ENCODE assay signal across 8 mouse cellular contexts in genomic region chr7:98155546-98156279, GRCm38 (mm10). TPM values are rescaled to one million over a fixed set of nuclear protein-coding genes. Genes with fewer than 3 reads are reported as not detected.
DNase-seq lines count a peak whose midpoint lies in the region; ATAC-seq and TF ChIP-seq lines count a peak whose summit lies in the region.

No protein-coding gene starts in this region.

- H3K27ac ChIP-seq in CH12.LX (ENCODE audit: insufficient read depth, low read depth), result no peak overlapping the region
- H3K27ac ChIP-seq in forebrain, embryonic 10.5 days, result peak overlapping the region; percentile 48; the same call in 1 of the 2 replicates
- H3K27ac ChIP-seq in heart, embryonic 16.5 days (ENCODE audit: low read length), result peak overlapping the region; percentile 40; the same call in 1 of the 2 replicates
- no peak overlapping the region for H3K27ac ChIP-seq in neural tube, embryonic 14.5 days (ENCODE audit: low read depth, low read length)

- TF ChIP-seq CTCF in CH12.LX (conservative IDR thresholded peaks at IDR 0.05 in 1 of 2, IDR thresholded peaks at IDR 0.05 in 1 of 2; ENCODE audit: low read depth in 2 of 2, low read length in 2 of 2), result peak; percentile 42 to 89; a peak in 3 of 4 replicates

- H3K4me1 ChIP-seq in CH12.LX (ENCODE audit: control insufficient read depth in 1 of 2, insufficient read depth in 2 of 2), result peaks cover 0 to 28% of the 10 kb centered on the region in 2 experiments; a peak in 2 of 4 replicates
- peaks cover 51% of the 10 kb centered on the region for H3K4me1 ChIP-seq in forebrain, embryonic 10.5 days
- H3K4me1 ChIP-seq in heart, embryonic 16.5 days (ENCODE audit: control insufficient read depth, insufficient read depth, low read length), result peaks cover 18% of the 10 kb centered on the region
- peaks cover 18% of the 10 kb centered on the region for H3K4me1 ChIP-seq in neural tube, embryonic 14.5 days (ENCODE audit: control insufficient read depth, insufficient read depth, low read length)

- no peak for TF ChIP-seq POLR2A in CH12.LX (IDR thresholded peaks at IDR 0.05; ENCODE audit: low read depth, low read length)

- no peak overlapping the region for H3K4me2 ChIP-seq in CH12.LX (ENCODE audit: insufficient read depth, low read depth, poor library complexity, severe bottlenecking)
- no peak overlapping the region for H3K4me2 ChIP-seq in heart, embryonic 16.5 days (ENCODE audit: low read depth, low read length)
- H3K4me2 ChIP-seq in neural tube, embryonic 14.5 days (ENCODE audit: low read depth, low read length), result no peak overlapping the region

- TF ChIP-seq RAD21 in CH12.LX (IDR thresholded peaks at IDR 0.05; ENCODE audit: low read depth, low read length), result peak; percentile 80

- H3K9ac ChIP-seq in CH12.LX (ENCODE audit: insufficient read depth, low read depth), result no peak overlapping the region
- H3K9ac ChIP-seq in heart, embryonic 16.5 days (ENCODE audit: low read length), result no peak overlapping the region
- no peak overlapping the region for H3K9ac ChIP-seq in neural tube, embryonic 14.5 days (replicated peaks; ENCODE audit: low read depth, low read length)

- 22% methylated on average over 7 of the region's 8 CpGs for WGBS in forebrain, embryonic 10.5 days
- WGBS in heart, embryonic 16.5 days, result 14% methylated on average over 7 of the region's 8 CpGs
- 32% methylated on average over 8 of the region's 8 CpGs for WGBS in neural tube, embryonic 14.5 days

- H3K4me3 ChIP-seq in CH12.LX (replicated peaks in 1 of 3; ENCODE audit: low read depth in 2 of 3, low read length in 2 of 3, poor library complexity in 1 of 3), result no peak overlapping the region
- H3K4me3 ChIP-seq in forebrain, embryonic 10.5 days, result no peak overlapping the region
- no peak overlapping the region for H3K4me3 ChIP-seq in heart, embryonic 16.5 days (ENCODE audit: low read length)
- no peak overlapping the region for H3K4me3 ChIP-seq in neural tube, embryonic 14.5 days (ENCODE audit: low read depth, low read length)

- in situ Hi-C loops in CH12.LX (cut with MboI; ENCODE audit: low pct_ligation_motif_present, low pct_unique_long_range_greater_than_20kb, low sequenced_read_pairs), result loop anchor here (25.0 kb wide), 1 partner anchor 282 kb away; the partner anchor contains the start of gene Gucy2d

- H3K9me3 ChIP-seq in CH12.LX (replicated peaks; ENCODE audit: low read length), result no peaks in the 10 kb centered on the region
- H3K9me3 ChIP-seq in forebrain, embryonic 10.5 days, result no peaks in the 10 kb centered on the region
- H3K9me3 ChIP-seq in heart, embryonic 16.5 days (replicated peaks; ENCODE audit: control insufficient read depth, low read length), result no peaks in the 10 kb centered on the region
- no peaks in the 10 kb centered on the region for H3K9me3 ChIP-seq in neural tube, embryonic 14.5 days (ENCODE audit: control insufficient read depth, low read length)

- dilution Hi-C loops in CH12.LX (cut with MboI; ENCODE audit: extremely low pct_ligation_motif_present, extremely low pct_unique_long_range_greater_than_20kb, low sequenced_read_pairs), result no loop called here

- TF ChIP-seq EP300 in CH12.LX (IDR thresholded peaks at IDR 0.05; ENCODE audit: low read length), result no peak

- DNase-seq in CH12.LX (ENCODE audit: extremely low read depth), result peak; percentile 45
- peak; percentile 81 for DNase-seq in adrenal gland, adult 2 months
- DNase-seq in forebrain, embryonic 10.5 days (ENCODE audit: extremely low spot score, low spot score), result peak; percentile 59
- DNase-seq in kidney, postnatal 4 days, result peak; percentile 86 to 88
- DNase-seq in lung, adult 18-20 months, result peak; percentile 64 to 76
- peak; percentile 82 for DNase-seq in thymus, postnatal 14 days

- no peaks in the 10 kb centered on the region for H3K36me3 ChIP-seq in CH12.LX (replicated peaks in 1 of 2; ENCODE audit: control insufficient read depth in 1 of 2, insufficient read depth in 1 of 2, low read length in 1 of 2)
- no peaks in the 10 kb centered on the region for H3K36me3 ChIP-seq in forebrain, embryonic 10.5 days (replicated peaks)
- H3K36me3 ChIP-seq in heart, embryonic 16.5 days (ENCODE audit: control insufficient read depth, insufficient read depth), result no peaks in the 10 kb centered on the region
- H3K36me3 ChIP-seq in neural tube, embryonic 14.5 days (ENCODE audit: control insufficient read depth, insufficient read depth, low read length), result no peaks in the 10 kb centered on the region

- peaks cover 5% of the 10 kb centered on the region for H3K27me3 ChIP-seq in CH12.LX (replicated peaks)
- 0 out of 2 replicates have a peak, but pooled peaks cover 10% of the 10 kb centered on the region for H3K27me3 ChIP-seq in forebrain, embryonic 10.5 days (ENCODE audit: poor library complexity, severe bottlenecking)
- no peaks in the 10 kb centered on the region for H3K27me3 ChIP-seq in heart, embryonic 16.5 days (ENCODE audit: control insufficient read depth, insufficient read depth, low read length)
- no peaks in the 10 kb centered on the region for H3K27me3 ChIP-seq in neural tube, embryonic 14.5 days (ENCODE audit: control insufficient read depth, insufficient read depth, low read length)

- ATAC-seq in heart, embryonic 16.5 days (replicated peaks; ENCODE audit: extremely low read depth, insufficient read depth, low FRiP score), result peak; percentile 44
- ATAC-seq in neural tube, embryonic 14.5 days (ENCODE audit: low read depth), result 0 out of 2 replicates have a peak, but pooled peaks have one; percentile 26

- no peaks in the 10 kb centered on the region for H3K79me2 ChIP-seq in CH12.LX (replicated peaks; ENCODE audit: control insufficient read depth, extremely low read depth, insufficient read depth, poor library complexity, severe bottlenecking)

TF ChIP-seq in CH12.LX, 34 proteins besides CTCF, POLR2A, EP300 and RAD21:
- TF ChIP-seq TBP (conservative IDR thresholded peaks at IDR 0.05; ENCODE audit: low read depth, low read length), result no peak
- no peak for TF ChIP-seq MAZ (IDR thresholded peaks at IDR 0.05; ENCODE audit: low read depth, low read length)
- TF ChIP-seq IRF4 (IDR thresholded peaks at IDR 0.05; ENCODE audit: low read depth, low read length), result no peak
- peak; percentile 91 for TF ChIP-seq SMC3 (IDR thresholded peaks at IDR 0.05; ENCODE audit: low read depth, low read length)
- TF ChIP-seq USF1 (IDR thresholded peaks at IDR 0.05; ENCODE audit: low read depth, low read length), result no peak
- TF ChIP-seq PAX5 (IDR thresholded peaks at IDR 0.05; ENCODE audit: low read length), result no peak
- peak; percentile 45; the same call in 1 of the 2 replicates for TF ChIP-seq ZC3H11A (IDR thresholded peaks at IDR 0.05; ENCODE audit: low read depth, low read length)
- TF ChIP-seq MYC (IDR thresholded peaks at IDR 0.05; ENCODE audit: low read depth, low read length), result no peak
- TF ChIP-seq CHD1 (IDR thresholded peaks at IDR 0.05; ENCODE audit: low read depth, low read length), result no peak
- TF ChIP-seq KAT2A (IDR thresholded peaks at IDR 0.05; ENCODE audit: insufficient replicate concordance, low read length), result no peak

RNA-seq across cellular contexts. Expression of gene Omp, which starts 10.4 kb away (rescaled TPM):
- total RNA-seq in CH12.LX (2012; rRNA removed), result 0.08 TPM in 1 of 2 replicates, not detected in the other
- not detected in 2 replicates for total RNA-seq in CH12.LX (2014; rRNA removed)
- not detected in 2 replicates for polyA plus RNA-seq in CH12.LX (2012; ENCODE audit: insufficient read length, low read depth)
- 1 to 10 TPM in 1 of 2 experiments, under 1 TPM in 1; 0.17 to 5.7 TPM for total RNA-seq in adrenal gland, adult 2 months (2021)
- 3.3 and 10.3 TPM in 2 replicates for polyA plus RNA-seq in adrenal gland, adult 2 months (2012; rRNA removed)
- 0.11 and 0.19 TPM in 2 replicates for polyA plus RNA-seq in forebrain, embryonic 10.5 days (2016; fragmentation: Nextera tagmentation; extraction: Ambion mirVana)
- 0.17 and 0.26 TPM in 2 replicates for polyA plus RNA-seq in heart, embryonic 16.5 days (2015; fragmentation: Nextera tagmentation; extraction: Ambion mirVana)
- 0.32 and 0.40 TPM in 2 replicates for polyA plus RNA-seq in neural tube, embryonic 14.5 days (2014; fragmentation: Nextera tagmentation; extraction: Ambion mirVana)

RNA-seq across cellular contexts. Expression of gene Capn5, which starts 22.4 kb away (rescaled TPM):
- total RNA-seq in CH12.LX (2012; rRNA removed) (0.29 and 0.55 TPM in 2 replicates), CH12.LX (2014; rRNA removed) (0.22 and 0.27 TPM in 2 replicates)
- polyA plus RNA-seq in CH12.LX (2012; ENCODE audit: insufficient read length, low read depth), result 0.26 and 0.52 TPM in 2 replicates
- 1 to 10 TPM; 4.1 to 6.1 TPM for total RNA-seq in adrenal gland, adult 2 months (2021)
- 8.4 and 11.2 TPM in 2 replicates for polyA plus RNA-seq in adrenal gland, adult 2 months (2012; rRNA removed)
- polyA plus RNA-seq in forebrain, embryonic 10.5 days (2016; fragmentation: Nextera tagmentation; extraction: Ambion mirVana), result 5.8 TPM in 2 replicates
- polyA plus RNA-seq in heart, embryonic 16.5 days (2015; fragmentation: Nextera tagmentation; extraction: Ambion mirVana), result 5.0 and 7.4 TPM in 2 replicates
- polyA plus RNA-seq in neural tube, embryonic 14.5 days (2014; fragmentation: Nextera tagmentation; extraction: Ambion mirVana), result 13.7 and 17.0 TPM in 2 replicates

RNA-seq across cellular contexts. Expression of gene Myo7a, which starts 36.4 kb away (rescaled TPM):
- total RNA-seq in CH12.LX (2012; rRNA removed), result 11.3 and 13.2 TPM in 2 replicates
- 12.9 and 14.0 TPM in 2 replicates for total RNA-seq in CH12.LX (2014; rRNA removed)
- 28.0 and 29.7 TPM in 2 replicates for polyA plus RNA-seq in CH12.LX (2012; ENCODE audit: insufficient read length, low read depth)
- 100 to 1,000 TPM; 140 to 146 TPM for total RNA-seq in adrenal gland, adult 2 months (2021)
- polyA plus RNA-seq in adrenal gland, adult 2 months (2012; rRNA removed), result 136 and 180 TPM in 2 replicates
- polyA plus RNA-seq in forebrain, embryonic 10.5 days (2016; fragmentation: Nextera tagmentation; extraction: Ambion mirVana), result 20.1 and 20.8 TPM in 2 replicates
- 4.8 and 6.5 TPM in 2 replicates for polyA plus RNA-seq in heart, embryonic 16.5 days (2015; fragmentation: Nextera tagmentation; extraction: Ambion mirVana)
- polyA plus RNA-seq in neural tube, embryonic 14.5 days (2014; fragmentation: Nextera tagmentation; extraction: Ambion mirVana), result 22.1 and 24.2 TPM in 2 replicates

RNA-seq across cellular contexts. Expression of gene B3gnt6, which starts 43.6 kb away (rescaled TPM):
- total RNA-seq in CH12.LX (2012; rRNA removed) (not detected in 2 replicates), CH12.LX (2014; rRNA removed) (not detected in 2 replicates)
- not detected in 2 replicates for polyA plus RNA-seq in CH12.LX (2012; ENCODE audit: insufficient read length, low read depth)
- under 1 TPM in 1 of 2 experiments, not detected in 1; 0.78 TPM for total RNA-seq in adrenal gland, adult 2 months (2021)
- 0.19 and 0.20 TPM in 2 replicates for polyA plus RNA-seq in adrenal gland, adult 2 months (2012; rRNA removed)
- 0.06 TPM in 1 of 2 replicates, not detected in the other for polyA plus RNA-seq in forebrain, embryonic 10.5 days (2016; fragmentation: Nextera tagmentation; extraction: Ambion mirVana)
- polyA plus RNA-seq in heart, embryonic 16.5 days (2015; fragmentation: Nextera tagmentation; extraction: Ambion mirVana), result 0.17 and 0.24 TPM in 2 replicates
- polyA plus RNA-seq in neural tube, embryonic 14.5 days (2014; fragmentation: Nextera tagmentation; extraction: Ambion mirVana), result 0.40 and 0.63 TPM in 2 replicates

Comparison
In these comparisons a context has a peak if more than half of its experiments do, and no peak if none do; other contexts are left out.
1. H3K27ac ChIP-seq: peak in forebrain, embryonic 10.5 days (single experiment) and heart, embryonic 16.5 days (single experiment); none in CH12.LX (single experiment) and neural tube, embryonic 14.5 days (single experiment).
2. Peak in every context shown above with its lines, with median percentiles within 50 percentile points of each other: DNase-seq.